Mouse (Mus musculus) lung, adult 18-20 months (tissue): ENCODE results near the gene Isyna1.

Experiments used
- DNase-seq, 2 experiments: peaks; one replicate each; pipeline ENCODE4 v3.0.0; 2022; ENCODE audit warnings: mixed read lengths in 2 of 2

Isyna1 gene

DNA sequence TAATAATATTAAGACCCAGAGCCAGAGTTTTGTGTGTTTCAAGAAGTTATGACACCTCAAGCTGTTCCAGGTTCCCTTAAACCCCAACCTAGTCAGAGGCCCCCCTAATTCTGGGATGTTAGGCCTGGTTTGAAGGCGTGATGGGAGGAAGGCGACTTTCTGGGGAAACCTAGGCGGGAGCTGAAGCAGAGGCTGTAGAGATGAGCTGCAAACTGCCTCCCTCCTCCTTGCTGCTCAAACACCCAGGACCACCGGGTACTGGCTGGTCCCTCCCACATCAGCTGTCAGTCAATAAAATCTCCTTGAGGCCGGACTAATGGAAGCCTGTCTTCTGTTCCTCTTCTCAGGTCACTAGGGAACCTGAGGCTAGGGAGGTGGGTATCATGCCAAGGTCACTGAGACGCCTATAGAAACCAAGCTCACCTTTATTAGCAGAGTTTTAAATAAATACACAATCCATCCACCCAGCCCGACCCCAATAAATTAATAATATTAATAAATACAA, 34.9 kb downstream of the Isyna1 start:
- DNase-seq = no peak

DNA sequence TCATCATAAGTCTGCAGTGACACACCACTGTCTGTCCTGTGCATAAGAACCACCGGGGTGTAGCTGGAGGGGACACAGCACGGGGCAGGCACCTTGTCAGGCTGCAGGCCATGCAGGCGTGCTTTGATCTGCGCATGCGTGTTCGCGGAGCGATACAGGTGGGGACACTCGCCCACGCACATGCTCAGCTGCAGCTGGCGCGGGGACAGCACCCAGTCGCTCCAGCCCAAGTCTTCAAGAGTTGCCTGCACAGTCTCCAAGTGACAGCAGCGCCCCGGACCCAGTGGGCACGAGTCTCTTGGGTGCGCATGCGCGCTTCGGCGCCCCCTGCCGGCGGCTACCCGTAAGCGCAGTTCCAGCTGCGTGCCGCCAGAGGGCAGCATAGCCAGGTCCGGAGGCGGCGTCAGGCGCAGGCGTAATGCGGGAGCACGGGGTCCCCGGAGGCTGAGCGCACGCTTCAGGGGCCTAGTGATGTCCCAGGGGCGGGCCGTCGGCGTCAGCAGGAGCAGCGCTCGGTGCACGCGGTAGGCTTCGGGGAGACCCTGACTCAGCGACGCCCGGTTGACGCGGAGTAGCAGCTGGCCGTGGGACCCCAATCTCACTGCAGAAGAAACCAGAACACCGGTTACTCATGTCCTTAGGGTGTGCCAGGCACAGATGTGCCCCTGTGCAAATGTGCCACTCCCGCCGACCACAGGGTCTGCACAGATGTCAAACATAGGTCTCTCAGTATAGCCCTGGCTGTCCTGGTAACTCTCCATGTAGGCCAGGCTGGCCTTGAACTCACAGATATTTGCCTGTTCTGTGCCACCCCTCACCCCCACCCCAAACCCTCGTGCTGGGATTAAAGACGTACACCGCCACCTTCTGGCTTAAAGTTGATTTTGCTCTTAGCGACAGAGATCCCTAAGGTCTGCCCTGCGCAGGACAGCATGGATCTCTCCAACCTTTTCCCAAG, 35.7 kb downstream of the Isyna1 start:
- peak; percentile 85 to 87 for DNase-seq

DNA sequence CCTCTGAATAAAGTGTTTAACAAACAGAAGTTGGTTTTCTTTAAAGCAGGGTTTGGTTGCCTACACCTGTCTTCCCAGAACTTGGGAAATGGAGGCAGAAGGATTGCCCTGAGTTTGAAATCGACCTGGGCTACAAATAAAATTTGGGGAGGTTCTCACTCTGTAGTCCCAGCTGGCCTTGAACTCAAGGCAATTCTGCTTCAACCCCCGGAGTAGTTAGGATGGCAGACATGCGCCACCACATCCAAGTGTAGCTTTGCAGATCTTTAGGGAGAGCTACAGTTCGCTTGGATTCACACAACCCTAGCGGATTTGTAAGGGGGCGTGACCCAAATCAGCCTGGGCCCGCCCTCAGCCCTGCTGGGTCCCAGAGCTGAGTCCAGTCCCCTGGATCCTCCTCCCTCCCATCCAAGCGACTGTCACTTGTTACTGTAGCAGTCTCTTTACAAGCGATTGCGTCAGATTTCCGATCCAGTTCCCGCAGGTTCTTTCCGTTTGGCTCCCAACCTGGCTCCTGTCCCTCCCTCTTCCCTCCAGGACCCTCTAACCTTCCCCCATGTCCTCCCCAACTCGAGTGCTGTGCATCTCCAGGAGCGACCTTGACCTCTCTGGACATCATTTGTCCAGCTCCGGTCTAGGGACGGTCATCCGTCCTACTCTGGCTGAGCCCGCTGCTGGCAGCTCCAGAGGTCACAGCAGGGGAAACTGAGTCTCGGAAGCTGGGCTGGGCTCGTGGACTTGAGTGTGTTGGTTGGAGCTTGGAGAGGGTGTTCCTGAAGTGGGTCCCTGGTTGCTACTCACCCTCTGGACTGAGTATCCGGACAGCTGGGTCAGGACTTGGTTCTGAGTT, 36.6 kb downstream of the Isyna1 start:
- DNase-seq = peak; percentile 68 to 82

DNA sequence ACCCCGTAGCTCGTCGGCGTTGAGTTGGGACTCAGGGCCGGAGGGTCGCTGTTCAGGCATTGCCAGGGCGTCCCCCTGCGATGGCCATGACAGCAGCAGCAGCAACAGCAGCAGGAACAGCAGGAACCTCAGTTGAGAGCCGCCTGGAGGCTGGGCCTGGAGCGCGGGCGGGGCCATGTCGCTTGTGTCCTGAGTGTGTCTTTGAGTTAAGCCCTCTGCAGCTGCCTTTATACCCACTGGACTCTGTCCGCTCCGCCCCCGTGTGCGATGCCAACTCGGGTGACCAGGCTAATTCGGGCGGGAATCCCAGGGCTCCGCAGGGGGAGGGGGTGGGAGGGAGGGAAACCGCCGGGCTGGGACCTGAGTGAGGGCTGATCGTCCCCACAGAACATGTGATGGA, 37.3 kb downstream of the Isyna1 start:
- DNase-seq = peak; percentile 62 to 69

DNA sequence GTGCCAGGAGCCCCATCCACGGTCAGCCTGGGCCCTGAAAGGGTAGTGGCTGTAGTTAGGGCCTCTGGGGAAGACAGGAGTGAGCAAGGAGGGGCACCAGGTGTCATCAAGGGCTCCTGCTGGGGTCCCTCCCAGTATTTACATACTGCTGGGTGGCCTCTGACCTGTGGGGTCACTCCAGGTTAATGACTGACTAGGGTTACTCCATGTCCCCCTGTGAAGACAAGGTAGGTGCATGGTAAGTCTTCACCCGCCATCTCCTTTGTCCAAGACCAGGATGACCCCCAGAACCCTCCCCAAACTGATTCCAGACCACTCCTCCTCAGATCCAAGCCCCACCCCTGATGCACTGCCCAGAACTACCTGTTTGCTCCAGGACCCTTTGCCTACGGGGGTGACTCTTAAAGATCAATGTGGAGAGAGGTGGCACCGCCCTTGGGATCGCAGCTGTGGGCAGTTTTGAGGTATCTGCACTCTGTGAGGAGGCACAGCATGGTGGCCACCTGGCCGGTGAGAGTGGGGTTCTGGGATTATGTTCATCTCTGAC, 38.2 kb downstream of the Isyna1 start, which contains the start of gene Gdf15:
Gene Gdf15 (minus strand): TSS at position 111 of the 547 bp plus-strand sequence.
- no peak for DNase-seq

DNA sequence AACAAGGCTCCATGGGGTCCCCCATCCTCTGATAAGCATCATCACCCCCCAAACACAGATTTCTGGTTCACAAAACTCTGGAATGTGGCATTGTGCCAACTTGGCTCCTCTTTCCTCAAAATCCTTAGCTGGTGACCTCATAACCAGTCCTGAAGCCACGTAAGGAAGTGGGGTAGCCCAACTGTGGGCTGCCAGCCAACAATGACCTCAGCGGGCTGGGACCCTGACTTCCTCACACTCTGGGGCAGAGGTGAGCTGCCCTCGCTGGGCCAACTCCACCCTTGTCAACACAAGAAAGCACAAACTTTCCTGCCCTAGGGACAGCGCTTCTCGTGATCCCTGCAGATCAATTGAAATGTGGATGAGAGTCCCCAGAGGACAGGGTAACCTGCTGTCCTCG, 39.9 kb downstream of the Isyna1 start:
- DNase-seq = peak; percentile 86 to 90

DNA sequence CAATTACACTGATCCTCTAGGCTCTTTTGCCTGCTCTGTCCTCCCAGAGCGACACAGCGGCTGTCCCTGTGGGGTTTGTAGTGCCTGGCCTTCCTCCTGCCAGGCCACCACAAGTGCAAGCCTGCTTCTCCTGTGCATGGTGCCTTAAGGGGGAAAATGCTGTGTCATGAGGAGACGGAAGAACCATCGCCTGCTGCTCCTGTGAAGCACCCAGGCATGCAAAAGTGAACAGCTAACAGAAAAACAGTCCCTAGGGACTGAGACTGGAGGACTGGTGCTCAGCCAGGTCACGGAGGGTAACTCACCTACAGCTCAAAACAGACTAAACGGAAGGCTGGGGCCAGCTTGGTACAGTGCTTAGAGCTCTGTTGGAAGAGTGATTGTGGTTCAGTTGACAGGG, 41.4 kb downstream of the Isyna1 start:
- no peak for DNase-seq

DNA sequence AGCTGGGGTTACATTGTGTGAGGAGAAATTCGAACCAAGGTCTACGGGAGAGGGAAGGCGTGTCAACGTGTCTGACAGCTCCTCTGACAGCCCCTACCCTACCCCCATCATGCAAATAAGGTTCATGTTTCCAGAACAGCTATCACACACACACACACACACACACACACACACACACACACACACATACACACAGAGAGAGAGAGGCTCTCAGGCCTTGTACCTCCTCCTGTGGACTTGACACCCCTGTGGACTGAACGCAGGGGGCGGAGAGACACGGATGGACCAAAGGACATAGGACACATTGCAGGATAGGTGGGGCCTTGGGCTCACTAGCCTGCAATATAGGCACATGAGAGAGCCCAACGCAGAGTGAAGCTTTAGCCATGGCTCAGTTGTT, 42.7 kb downstream of the Isyna1 start:
- no peak for DNase-seq

DNA sequence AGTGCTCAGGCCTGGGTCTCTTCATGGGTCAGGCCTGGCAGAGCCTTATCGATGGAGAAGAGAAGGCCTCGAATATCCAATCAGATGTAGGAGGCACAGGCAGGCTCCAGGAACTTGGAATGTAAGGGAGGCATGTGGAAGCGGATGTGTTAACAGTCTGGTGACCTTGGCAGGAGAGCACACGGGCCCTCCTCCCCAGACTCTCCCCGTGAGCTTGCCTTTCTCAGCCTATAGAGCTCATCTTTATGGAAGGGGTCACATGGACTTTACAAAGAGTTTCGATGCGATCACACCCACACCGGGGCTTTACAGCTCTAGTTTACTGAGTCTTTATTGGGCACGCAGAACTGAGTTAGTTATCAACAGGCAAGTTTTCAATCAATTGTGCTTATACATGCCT, 44.6 kb downstream of the Isyna1 start:
- no peak for DNase-seq

DNA sequence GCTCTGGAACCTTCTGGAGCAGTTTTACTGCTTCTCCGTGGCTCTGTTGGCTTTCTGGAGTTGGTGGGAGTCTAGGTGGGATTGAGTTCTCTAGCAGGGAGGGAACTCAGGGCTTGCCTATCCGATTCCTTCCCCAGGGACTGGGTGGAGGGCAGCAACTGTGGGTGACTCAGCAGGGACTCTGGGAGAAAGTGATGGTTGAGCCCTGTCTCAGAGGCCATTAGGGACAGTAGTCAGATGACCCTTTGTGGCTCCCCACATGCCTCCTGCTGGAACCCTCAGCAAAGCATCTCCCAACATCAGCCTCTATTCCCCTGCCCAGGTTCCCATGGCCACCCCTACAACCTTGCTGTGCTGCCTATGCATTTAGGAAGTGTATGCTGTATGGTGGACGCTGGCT, 48.8 kb downstream of the Isyna1 start:
- DNase-seq = no peak

DNA sequence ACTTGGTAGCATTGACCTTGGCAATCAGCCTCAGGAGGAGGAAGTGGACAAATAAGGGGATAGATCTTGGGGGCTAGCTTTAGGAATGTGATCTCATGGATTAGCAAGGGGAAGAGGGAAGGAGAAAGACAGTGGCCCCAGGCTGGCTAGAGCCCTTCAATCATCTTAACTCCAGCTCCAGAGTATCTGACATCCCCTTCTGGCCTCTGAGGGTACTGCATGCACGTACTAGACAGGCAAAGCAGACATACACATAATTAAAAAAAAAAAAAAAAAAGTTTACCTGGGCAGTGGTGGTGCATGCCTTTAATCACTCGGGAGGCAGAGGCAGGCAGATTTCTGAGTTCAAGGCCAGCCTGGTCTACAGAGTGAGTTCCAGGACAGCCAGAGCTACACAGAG, 49.9 kb downstream of the Isyna1 start:
- no peak for DNase-seq

DNA sequence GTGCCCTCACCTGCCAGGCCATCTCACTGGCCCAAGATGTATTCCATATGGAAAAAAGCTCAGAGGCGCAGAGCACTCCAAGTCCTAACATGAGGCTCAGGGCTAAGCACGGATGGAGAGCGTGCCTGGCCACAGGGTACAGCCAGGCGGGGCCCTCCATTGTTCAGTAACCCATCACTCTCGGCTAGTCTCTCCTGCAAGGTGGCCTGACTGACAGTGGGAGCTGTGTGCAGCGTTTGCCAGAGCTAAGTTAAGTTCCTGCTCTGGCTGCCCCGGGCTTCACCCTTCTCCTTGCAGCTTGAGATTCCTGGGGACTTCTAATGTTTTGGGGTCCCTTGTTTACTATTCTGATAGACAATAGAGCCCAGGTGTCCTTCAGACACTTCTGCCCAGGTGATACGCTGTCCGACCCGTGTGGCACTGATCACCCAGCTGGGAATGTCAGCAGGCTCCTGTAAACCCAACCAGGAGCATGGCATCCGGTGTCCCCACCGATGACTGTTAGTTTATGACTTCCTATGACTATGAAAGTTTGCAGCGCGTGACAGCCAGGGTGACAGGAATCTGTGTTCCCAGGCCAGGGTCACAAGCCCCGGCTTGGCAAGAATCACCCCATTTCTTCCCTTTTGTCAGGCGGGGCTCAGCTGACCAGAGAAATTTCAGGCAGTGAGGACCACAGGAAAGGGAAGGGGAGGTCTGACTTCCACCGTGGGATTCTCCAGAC, 51.5 kb downstream of the Isyna1 start:
- peak; percentile 58 to 64 for DNase-seq

DNA sequence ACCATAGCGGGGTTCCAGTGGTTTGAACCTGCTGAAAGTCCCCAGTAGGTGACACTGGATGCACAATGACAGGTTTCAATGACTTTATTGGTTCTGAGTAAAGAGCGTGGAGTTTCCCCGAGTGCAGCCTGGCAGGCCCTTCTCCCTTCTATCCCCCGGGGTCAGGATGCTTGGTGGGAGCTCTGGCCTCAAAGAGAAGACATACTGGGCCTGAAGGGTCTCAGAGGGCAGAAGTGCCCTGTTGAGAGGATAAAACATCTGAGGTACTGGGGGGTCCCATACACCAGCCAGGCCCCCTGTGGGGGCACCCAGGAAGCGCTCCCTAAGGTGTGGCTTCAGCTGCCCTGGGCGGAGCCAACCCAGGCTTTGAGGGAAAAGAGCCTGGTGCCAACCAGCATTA, 52.2 kb downstream of the Isyna1 start:
- no peak for DNase-seq

DNA sequence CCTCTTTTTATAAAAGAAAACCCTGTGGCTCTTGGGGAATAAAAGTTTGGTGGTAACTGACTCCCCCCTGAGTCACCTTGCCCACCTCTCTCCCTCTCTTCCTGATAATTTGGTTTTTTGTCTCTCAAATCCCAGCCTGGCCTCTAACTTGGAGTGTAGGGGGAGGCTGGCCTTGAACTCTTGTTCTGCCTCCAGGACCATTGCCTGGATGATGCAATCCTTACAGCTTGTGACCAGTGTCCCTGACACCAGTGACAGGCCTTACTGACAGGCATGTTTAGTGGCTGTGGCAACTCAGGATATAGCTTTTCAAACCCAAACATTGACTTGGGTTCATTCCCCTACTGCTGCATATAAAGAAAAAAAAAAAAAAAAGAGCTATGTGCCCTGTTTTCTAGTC, 52.6 kb downstream of the Isyna1 start:
- no peak for DNase-seq
